Mouse (Mus musculus) gastrocnemius, adult 8-10 months (tissue): Measurements from ENCODE around the gene Taf12. TPM values are rescaled to one million over a fixed set of nuclear protein-coding genes. Genes with fewer than 3 reads are reported as not detected.

Experiments used
- DNase-seq, 2 experiments: peaks; one replicate each; pipeline ENCODE4 v3.0.0; 2022; ENCODE audit warnings: low spot score in 2 of 2
- total RNA-seq, 4 experiments: library from RNA; stranded (reverse); gene quantifications; 2 replicates each; pipeline ENCODE4 v1.2.4; 2022

Taf12 gene
- total RNA-seq: 10 to 100 TPM; 35.4 to 47.2 (median 38.4) TPM

DNA sequence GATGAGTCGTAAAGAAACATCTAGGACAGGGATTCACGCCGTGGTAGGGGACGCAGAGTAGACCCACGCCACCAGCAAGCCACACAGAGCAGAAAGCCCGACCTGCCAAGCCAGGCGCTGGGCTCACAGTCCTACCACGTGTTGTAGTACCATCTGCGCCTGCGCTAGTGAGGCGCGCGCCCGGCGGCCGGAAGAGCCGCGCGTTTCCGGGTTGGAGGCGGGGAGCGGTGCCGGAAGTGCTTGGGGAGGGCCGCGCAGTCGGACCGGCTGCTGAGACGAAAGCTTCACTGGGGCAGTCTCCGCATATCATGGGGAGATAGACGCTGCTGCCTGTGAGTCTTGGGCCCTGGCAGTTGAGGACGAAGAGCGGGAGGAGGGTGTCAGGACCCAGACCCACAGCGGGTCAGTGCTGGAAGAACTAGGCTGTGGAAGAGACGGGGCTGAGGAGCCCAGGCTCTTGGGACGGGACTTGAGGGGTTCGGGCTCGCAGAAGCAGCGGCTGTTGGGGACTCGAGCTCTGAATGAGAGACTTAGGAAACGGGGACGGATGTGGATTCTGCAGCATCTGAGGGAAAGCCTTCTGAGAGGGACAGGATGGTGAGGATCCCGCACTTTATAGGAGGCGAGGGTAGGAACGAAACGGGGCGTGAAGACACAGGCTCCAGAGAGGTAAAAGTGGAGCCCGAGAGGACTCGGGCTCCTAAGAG, at the start of gene Taf12:
Gene Taf12 (plus strand): TSS at position 220 of the 707 bp plus-strand sequence.
- DNase-seq: peak; percentile 85 to 89

DNA sequence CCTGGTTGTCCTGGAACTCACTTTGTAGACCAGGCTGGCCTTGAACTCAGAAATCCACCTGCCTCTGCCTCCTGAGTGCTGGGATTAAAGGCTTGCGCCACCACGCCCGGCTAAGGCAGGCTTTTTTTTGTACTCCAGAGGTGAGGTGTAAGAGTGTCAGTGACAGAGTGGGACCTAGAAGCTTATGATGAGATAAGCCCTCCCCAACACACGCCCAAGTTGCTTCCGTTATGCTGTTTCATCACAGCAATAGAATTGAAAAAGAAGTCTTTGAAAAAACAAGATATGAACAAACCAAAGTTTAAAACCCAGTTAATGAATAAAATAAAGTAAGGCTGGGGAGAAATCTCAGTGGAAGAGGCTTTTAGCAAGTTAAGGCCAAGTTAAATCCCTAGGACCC, 43.8 kb upstream of the Taf12 start:
- no peak for DNase-seq

DNA sequence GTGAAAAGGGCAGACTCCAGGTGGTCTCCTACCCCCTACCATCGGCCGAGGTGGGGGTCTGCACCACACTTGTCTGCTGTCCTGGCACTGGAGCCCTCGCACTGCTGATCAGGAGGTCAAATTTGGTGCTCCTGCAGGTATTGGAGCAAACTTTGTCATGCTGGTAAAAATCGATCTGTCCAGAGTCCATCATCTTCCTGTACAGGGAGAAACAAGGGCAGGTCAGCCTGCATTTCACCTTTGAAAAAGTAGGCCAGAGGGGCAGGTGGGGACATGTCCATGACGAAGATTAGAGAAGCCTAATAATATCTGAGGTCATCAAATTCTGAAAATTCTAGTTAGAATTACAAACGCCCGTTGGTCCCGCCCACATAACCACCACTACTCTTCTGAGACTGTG, 39.5 kb upstream of the Taf12 start:
- no peak for DNase-seq

DNA sequence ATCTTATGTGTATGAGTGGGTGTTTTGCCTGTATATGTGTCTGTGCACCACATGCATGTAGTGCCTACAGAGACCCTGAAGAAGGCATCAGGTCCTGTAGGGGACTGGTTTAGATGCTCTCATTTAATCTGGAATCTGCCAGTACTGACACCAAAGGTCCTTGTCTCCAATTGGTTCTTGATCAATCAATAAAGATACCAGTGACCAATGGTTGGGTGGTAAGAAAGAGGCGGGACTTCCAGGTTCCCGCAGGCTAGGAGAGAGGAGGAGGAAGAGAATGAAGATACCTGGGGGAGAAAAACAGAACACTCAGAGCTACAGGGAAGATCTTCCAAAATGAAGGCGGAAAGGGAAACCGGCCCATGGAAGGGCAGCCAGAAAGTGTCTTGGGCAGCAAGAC, 35.8 kb upstream of the Taf12 start:
- DNase-seq: no peak

DNA sequence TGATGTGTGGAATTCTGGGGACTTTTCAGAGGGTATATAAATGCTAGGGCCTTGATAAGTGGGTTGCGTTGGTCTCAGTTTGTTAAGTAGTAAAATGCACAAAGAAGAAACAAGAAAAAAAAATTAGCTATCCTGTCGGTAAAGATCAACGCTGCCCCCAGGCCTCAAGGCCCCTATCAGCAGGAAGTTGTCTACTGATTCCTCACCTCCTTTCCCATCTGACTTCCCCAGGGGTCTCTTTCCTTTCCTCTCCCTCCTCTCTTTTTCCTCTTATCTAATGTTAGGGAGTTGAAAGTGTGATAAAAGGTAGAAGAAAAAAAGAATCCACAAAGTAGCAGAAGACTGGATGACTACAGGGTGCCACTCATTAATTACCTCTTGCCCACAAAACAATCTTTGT, 33.8 kb upstream of the Taf12 start:
- DNase-seq: no peak

DNA sequence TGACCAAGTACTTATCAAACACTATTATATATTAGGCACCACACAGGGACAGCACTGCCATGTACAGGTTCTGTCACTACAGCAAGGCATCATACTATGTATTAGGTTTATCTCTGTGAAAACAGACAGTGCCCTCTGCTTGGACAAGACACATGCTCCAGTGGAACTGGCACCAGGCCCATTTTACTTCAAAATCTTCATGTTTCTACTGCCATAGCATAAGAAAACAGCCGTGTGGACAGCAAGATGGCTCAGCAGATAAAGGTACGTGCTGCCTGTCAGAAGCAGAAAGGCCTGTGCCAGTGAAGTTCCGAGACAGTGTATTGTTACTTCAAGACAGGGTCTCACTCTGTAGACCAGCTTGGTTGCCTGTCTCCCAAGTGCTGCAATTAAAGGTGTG, 33.0 kb upstream of the Taf12 start:
- no peak for DNase-seq

DNA sequence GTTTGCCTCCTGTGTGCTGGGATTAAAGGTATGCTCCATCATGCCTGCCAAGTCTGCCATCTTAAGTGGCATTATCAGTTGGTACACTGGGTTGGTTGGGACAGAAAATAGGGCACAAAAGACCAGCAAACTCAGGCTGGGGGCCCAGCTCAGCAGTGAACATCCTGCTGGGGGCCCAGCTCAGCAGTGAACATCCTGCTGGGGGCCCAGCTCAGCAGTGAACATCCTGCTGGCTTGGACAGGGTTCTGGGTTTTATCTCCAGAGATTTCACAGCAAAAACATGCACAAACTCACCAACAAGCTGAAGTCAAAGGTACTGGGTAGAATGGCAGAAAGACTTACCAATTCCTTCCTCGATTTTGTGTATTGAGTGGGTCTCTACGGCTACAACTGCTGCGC, 28.5 kb upstream of the Taf12 start:
- no peak for DNase-seq

DNA sequence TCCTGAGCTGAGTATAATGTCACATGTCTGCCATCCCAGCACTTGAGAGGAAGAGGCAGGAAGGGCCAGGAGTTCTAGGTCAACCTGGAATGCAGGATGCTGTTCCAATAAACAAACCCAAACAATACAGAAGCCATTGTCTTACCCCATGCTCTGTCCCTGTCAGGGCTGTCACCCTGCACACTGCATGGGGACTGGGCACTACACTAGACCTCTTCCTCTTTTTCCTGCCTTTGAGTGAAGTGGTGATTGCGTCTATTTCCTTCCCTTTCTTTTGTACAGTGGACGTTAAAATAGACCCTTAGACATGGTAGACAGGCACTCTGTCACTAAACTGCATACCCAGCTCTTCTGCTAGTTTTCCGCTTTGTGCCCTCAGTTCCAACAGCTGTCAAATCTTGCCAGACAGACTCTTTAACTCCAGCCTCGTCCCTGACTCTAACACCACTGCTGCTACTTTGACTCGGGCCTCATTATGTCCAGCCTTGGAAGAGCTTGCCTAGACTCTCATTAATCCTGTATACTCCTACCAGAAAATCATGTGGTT, 26.7 kb upstream of the Taf12 start:
- no peak for DNase-seq

DNA sequence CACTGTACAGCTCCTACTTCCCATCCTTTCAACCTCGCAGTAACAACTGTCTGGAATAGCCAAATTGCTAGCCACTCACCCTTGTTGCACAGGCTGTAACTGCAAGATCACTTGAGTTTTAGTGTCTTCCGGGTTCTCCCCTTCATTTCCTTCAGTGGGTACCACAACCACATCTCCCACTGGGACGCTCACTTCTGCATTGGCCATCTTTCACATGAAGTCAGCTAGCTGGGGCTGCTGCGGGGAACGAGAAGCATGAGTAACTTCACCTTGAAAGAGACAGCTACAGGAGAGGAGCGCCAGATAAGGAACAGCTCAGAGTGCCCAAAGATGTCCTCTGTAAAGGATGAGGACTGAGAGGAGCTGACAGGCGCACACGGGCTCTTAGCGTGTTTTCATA, 22.6 kb upstream of the Taf12 start:
- DNase-seq: no peak

DNA sequence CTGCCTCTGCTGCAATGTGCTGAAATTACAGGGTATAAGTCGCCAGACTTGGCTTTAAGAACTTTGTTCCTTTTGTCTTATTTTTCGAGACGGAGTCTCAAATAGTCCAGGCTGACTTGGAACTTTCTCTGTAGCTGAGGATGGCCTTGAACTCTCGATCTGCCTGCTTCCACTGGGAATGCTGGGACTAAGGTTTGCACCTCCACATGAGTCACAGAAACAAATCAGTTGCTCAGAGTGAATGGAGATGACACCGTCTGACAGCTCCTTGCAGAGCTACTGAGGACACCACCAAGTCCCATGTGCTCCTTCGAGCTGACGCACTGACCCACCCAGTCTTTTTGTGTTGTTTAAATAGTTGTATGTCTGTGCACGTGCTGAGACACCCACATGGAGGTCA, 21.0 kb upstream of the Taf12 start:
- DNase-seq: no peak

DNA sequence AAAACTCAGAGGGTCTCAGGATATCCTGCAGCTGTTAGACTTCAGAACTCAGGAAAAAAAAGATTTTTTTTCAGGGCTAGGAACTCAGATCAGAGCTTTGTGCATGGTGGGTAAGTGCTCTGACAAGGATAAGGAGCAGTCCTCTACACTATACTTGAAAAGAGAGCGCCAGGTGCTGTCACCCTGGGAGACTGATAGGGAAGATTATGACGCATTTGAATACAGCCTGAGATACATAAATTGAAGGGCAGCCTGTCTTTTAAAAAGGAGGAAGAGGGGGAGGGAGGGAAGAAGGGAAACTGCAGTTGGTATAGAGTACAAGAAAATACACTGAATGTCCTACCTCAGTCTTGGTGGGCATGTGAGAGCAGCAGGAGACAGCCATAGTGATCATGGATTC, 20.6 kb upstream of the Taf12 start:
- DNase-seq: no peak

DNA sequence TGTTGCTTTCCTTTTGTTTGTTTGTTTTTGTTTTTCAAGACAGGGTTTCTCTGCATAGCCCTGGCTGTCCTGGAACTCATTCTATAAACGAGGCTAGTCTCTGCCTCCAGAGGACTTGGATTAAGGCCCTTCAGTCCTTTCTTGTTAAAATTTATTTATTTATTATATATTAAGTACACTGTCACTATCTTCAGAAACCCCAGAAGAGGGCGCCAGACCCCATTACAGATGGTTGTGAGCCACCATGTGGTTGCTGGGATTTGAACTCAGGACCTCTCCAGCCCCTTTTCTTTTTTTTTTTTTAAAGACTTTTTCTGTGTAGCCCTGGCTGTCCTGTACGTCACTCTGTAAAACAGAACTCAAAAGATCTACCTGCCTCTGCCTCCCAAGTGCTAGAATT, 19.2 kb upstream of the Taf12 start:
- no peak for DNase-seq

DNA sequence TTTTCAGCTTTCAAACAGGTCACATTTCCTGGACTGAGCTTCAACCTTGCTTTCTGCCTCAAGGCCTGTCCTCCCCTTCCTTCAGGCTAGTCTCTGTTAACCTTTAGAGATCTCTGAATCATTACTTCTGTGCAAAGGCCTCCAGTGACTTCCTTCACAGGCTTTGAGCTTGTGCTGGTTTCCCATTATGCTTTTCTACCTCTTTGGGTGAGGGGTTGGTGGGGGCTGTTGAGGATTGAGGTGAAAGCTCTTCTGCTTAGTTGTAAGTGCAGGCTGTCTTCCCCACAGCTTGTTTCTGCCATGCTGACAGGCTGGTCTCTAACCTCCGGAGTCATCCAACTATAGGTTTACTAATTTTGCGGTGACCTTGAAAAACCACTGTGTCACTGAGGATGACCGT, 17.8 kb upstream of the Taf12 start:
- DNase-seq: no peak

DNA sequence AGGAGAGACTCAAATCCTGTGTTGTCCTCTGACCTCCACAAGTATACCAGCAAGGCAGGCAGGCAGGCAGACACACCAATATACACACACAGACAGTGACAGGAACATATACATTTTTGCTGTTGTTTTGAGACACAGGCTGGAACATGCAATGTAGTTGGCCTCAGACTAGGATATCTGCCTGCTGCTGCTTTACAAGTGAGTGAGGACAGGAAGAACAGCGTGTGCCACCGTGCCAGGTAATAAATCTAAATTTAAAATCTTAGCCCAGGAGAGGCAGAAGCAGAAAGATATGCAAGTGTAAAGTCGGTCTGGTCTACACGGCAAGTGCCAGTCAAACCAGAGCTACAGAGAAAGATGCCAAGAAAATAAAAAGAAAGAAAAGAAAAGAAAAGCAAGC, 14.9 kb upstream of the Taf12 start:
- no peak for DNase-seq

DNA sequence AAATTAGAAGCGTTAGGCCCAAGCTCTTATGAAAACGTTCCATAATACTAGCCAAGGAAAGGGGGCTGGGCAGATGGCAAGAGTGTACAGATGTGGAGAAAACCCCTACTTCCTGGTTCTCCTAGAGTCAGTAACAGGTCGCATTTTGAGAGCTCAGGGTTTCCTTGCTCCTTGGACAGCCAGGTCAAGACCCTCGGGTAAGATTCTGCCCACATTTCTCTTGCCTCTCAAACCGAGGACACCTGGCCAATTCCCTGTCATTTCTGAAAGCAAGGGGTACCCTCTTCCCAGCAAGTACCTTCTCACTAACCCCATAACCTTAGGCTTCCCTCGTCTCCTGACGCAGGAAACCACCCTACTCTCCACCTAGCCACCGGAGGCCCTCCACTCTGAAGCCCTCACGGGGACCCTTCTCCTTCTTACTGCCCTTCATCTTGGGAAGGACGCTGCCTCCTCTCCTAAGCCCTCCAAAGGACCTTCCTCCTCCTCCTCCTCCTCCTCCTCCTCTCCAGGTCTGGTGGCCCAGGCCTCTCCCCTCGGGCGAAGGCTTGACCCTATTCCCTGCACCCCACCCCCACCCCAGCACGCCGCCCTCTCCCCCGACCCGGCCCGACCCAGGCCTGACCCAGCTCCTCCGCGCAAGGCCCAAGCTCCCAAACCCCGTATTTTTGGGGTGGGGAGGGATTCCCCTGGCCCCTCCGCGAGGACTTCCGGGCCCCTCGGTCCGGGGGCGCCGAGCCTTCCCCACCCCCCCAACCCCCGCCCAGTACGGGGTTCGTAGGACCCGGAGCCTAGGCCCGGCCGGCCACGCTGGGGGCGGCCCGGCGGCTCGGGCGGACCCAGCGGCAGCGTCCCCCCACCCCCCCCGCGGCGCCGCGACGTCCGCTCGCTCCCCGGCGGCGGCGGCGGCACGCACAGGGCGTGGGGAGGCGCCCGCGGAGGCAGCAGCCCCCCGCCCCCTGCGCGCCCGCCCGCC, 13.5 kb upstream of the Taf12 start:
- peak in 1 of 2 experiments; percentile 34 for DNase-seq

DNA sequence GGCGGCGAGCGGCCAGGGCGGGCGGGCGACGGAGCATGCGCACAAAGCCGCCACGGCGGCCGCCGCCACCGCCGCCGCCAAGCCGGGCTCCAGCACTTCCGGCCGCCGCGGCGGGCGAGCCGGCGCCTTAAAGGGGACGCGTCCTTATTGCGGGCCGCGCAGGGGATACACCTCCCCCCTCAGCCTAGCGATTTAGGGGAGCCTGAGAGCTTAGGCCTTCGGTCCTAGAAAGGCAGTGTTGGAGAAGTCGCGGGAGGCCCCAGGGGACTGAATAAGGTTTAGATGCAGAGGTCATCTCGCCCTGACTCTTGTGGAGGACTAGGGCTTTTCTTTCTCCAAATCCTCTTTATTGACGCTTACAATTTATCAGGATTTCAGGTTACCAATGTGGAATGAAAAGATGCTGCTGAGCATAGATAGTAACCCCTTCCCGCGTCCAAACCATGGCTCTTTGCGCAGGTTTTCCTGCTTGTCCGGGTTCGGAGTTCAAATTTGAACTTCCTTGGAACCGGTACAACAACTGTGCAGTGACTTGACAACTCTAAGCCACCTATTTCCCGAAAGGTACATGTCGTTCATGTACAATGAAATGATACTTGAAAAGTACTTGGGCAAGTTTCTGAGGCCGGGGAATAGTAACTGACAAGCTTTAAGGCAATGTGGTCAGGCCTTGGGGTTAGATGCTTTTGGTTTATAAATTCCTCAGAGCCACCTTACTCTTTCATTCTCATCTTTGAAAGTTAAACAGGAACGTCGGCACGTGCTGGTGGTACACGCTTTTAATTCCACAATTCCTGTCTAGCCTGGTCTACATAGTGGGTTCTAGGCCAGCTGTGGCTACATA, 12.4 kb upstream of the Taf12 start, which contains the start of gene Gmeb1:
Gene Gmeb1 (minus strand): TSS at position 89 of the 844 bp plus-strand sequence.
- peak; percentile 50 to 73 for DNase-seq

DNA sequence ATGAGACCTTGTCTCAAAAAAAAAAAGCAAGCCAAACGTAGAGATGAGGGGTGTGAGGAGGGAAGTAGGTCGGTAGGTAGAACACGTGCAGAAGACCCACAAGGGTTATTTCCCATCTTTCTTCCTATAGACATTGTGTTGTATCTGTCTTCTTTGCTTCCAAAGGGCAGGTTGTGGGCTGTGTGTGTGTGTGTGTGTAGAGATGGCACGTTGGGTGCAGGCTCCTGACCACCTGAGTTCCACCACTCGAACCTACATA, 11.9 kb upstream of the Taf12 start:
- no peak for DNase-seq

DNA sequence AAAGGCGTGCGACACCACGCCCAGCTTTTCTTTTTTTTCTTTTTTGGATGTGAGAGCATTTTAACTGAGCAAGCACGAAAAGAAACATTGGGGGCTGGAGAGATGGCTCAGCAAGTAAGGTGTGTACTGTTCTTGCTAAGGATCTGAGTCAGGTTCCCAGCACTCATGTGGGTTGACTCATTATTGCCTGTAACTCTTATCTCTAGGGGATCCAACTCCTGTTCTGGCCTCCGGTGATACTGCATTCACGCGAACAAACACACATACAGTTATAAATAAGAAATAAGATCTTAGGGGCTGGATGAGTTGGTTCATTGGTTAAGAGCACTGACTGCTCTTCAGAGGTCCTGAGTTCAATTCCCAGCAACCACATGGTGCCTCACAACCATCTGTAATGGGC, 10.9 kb upstream of the Taf12 start:
- no peak for DNase-seq

DNA sequence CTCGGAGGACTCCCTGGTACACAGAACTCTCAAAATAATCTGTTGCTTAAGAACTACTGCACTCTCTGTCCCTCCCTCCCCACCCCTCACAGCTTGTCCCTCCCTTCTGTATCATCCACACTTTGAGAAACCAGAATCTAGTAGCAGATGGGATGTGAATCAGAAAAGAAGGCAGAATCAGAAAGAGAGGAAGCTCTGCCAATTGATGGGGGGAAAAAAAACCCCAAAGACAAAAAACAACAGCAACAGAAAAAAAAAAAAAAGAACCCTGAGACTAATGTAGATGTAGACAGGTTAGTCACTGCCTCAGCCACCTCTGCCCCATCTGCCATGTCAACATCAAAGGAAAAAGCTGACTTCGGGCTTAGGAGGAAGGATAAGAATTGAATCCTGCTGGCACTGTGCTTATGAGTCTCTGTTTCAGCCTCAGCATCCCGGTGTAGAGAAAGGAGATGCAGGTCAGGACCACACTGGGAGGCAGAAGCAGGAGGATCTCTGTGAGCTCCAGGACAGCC, 7.3 kb upstream of the Taf12 start:
- no peak for DNase-seq

DNA sequence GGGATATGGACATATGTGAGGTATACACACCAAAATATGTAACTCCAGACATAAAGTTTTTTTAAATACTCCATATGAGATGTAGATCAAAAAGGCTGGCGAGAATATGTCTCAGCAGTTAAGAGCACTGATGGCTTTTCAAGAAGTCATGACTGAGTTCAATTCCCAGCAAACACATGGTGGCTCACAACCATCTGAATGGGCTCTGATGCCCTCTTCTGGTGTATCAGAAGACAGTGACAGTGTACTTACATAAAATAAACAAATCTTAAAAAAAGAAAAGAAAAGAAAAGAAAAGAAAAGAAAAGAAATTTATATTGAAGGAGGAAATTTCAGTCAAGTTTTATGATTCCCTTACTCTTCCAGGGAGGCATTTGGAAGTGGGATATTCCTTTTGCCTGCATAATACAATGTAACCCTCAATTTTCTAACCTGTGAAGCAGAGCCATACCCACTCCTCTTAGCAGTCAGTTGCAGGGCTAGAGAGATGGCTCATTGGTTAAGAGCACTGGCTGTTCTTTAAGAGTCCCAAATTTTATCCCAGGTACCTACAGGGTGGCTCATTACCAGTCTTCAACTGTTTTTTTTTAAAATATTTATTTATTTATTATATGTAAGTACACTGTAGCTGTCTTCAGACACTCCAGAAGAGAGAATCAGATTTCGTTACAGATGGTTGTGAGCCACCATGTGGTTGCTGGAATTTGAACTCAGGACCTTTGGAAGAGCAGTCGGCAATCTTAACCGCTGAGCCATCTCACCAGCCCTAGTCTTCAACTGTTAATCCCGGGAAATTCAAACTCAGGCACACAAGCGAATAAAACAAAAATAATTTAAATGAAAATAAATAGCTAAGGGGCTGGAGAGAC, 5.1 kb upstream of the Taf12 start:
- DNase-seq: no peak
